ENCODE assay signal across 10 mouse cellular contexts in genomic region chr2:129633077-129633732, GRCm38 (mm10). TPM values are rescaled to one million over a fixed set of nuclear protein-coding genes. Genes with fewer than 3 reads are reported as not detected.
DNase-seq lines count a peak whose midpoint lies in the region; ATAC-seq lines count a peak whose summit lies in the region.
"Had no signal": no experiment of that assay in that cellular context is flagged by ENCODE, and none has a peak within 500 bp of the region (broad histone marks: within the 10 kb centered on the region; RNA-seq: fewer than 3 reads in every experiment).

No protein-coding gene starts in this region.

- peak; percentile 26 for DNase-seq in cerebellum, adult 11-12 months
- no peak for DNase-seq in cerebellum, postnatal 4 days (ENCODE audit: low spot score in 2 of 2)
- peak; percentile 21 for DNase-seq in 416B (ENCODE audit: low read depth)
- DNase-seq in lung, postnatal 10 days: peak; percentile 93

- peaks cover 15% of the 10 kb centered on the region for H3K4me1 ChIP-seq in embryonic facial prominence, embryonic 15.5 days
- H3K4me1 ChIP-seq in stomach, embryonic 16.5 days (ENCODE audit: control insufficient read depth, insufficient read depth, low read length): peaks cover 10% of the 10 kb centered on the region
- H3K4me1 ChIP-seq: neural tube, embryonic 13.5 days had no signal

- H3K27ac ChIP-seq in embryonic facial prominence, embryonic 15.5 days (replicated peaks): peak overlapping the region; percentile 75
- H3K27ac ChIP-seq in stomach, embryonic 16.5 days (ENCODE audit: low read length): peak overlapping the region; percentile 58
- H3K27ac ChIP-seq: neural tube, embryonic 13.5 days had no signal

- no peak overlapping the region for H3K9ac ChIP-seq in embryonic facial prominence, embryonic 15.5 days
- H3K9ac ChIP-seq in stomach, embryonic 16.5 days (ENCODE audit: low read length): no peak overlapping the region
- H3K9ac ChIP-seq: neural tube, embryonic 13.5 days had no signal

- 47% methylated on average over 9 of the region's 9 CpGs for WGBS in embryonic facial prominence, embryonic 15.5 days
- WGBS in stomach, embryonic 16.5 days: 43% methylated on average over 9 of the region's 9 CpGs

- H3K27me3 ChIP-seq in embryonic facial prominence, embryonic 15.5 days: no peaks in the 10 kb centered on the region
- H3K27me3 ChIP-seq in stomach, embryonic 16.5 days (ENCODE audit: control insufficient read depth, insufficient read depth, low read length): no peaks in the 10 kb centered on the region
- H3K27me3 ChIP-seq: neural tube, embryonic 13.5 days had no signal

- H3K36me3 ChIP-seq in embryonic facial prominence, embryonic 15.5 days: peaks cover 5% of the 10 kb centered on the region; the same call in 1 of the 2 replicates
- no peaks in the 10 kb centered on the region for H3K36me3 ChIP-seq in stomach, embryonic 16.5 days (ENCODE audit: control insufficient read depth, insufficient read depth, low read length)

- no peaks in the 10 kb centered on the region for H3K9me3 ChIP-seq in embryonic facial prominence, embryonic 15.5 days (replicated peaks)
- no peaks in the 10 kb centered on the region for H3K9me3 ChIP-seq in stomach, embryonic 16.5 days (replicated peaks; ENCODE audit: control insufficient read depth, low read length)
- H3K9me3 ChIP-seq: neural tube, embryonic 13.5 days had no signal

- H3K4me3 ChIP-seq in embryonic facial prominence, embryonic 15.5 days (replicated peaks): no peak overlapping the region
- H3K4me3 ChIP-seq in stomach, embryonic 16.5 days (replicated peaks; ENCODE audit: low read length): no peak overlapping the region
- H3K4me3 ChIP-seq: erythroblast, embryonic 14.5 days; neural tube, embryonic 13.5 days had no signal

- no peak overlapping the region for H3K4me2 ChIP-seq in embryonic facial prominence, embryonic 15.5 days (replicated peaks)
- no peak overlapping the region for H3K4me2 ChIP-seq in stomach, embryonic 16.5 days (ENCODE audit: low read depth, low read length)
- H3K4me2 ChIP-seq: neural tube, embryonic 13.5 days had no signal

- peak; percentile 81 for ATAC-seq in embryonic facial prominence, embryonic 15.5 days (ENCODE audit: insufficient number of reproducible peaks, low FRiP score, low TSS enrichment, low read depth)
- ATAC-seq in hematopoietic stem cell, adult 5-6 weeks (replicated peaks in 1 of 2; ENCODE audit: insufficient read depth in 1 of 2, low FRiP score in 2 of 2, low TSS enrichment in 1 of 2, low read depth in 1 of 2, poor library complexity in 2 of 2, severe bottlenecking in 2 of 2): peak; percentile 58 to 89
- peak; percentile 84; the same call in 1 of the 2 replicates for ATAC-seq in stomach, embryonic 16.5 days (ENCODE audit: insufficient read depth, low FRiP score)
- no peak for ATAC-seq in megakaryocyte-erythroid progenitor cell, adult 5-6 weeks (replicated peaks; ENCODE audit: low FRiP score, low TSS enrichment, poor library complexity, severe bottlenecking)

RNA-seq across cellular contexts. Expression of gene Sirpa, which starts 40.6 kb away (rescaled TPM):
- polyA plus RNA-seq in embryonic facial prominence, embryonic 15.5 days (2015; fragmentation: Nextera tagmentation; extraction: Ambion mirVana): 30.9 and 32.8 TPM in 2 replicates
- total RNA-seq in hematopoietic stem cell, adult 5-6 weeks (2017): 38.3 and 47.0 TPM in 2 replicates
- 23.9 and 26.2 TPM in 2 replicates for polyA plus RNA-seq in stomach, embryonic 16.5 days (2015; fragmentation: Nextera tagmentation; extraction: Ambion mirVana)
- 5.1 and 8.0 TPM in 2 replicates for total RNA-seq in megakaryocyte-erythroid progenitor cell, adult 5-6 weeks (2014; fragmentation: Nextera tagmentation)
- total RNA-seq in megakaryocyte-erythroid progenitor cell, adult 5-6 weeks (2017): 0.52 and 2.7 TPM in 2 replicates

Comparison
In these comparisons a context has a peak if more than half of its experiments do, and no peak if none do; other contexts are left out.
1. DNase-seq: peak in cerebellum, adult 11-12 months (single experiment), 416B (single experiment) and lung, postnatal 10 days (single experiment); none in cerebellum, postnatal 4 days (0 of 2).